Comparison of ENCODE assay signal across 11 mouse cellular contexts in the genomic region with DNA sequence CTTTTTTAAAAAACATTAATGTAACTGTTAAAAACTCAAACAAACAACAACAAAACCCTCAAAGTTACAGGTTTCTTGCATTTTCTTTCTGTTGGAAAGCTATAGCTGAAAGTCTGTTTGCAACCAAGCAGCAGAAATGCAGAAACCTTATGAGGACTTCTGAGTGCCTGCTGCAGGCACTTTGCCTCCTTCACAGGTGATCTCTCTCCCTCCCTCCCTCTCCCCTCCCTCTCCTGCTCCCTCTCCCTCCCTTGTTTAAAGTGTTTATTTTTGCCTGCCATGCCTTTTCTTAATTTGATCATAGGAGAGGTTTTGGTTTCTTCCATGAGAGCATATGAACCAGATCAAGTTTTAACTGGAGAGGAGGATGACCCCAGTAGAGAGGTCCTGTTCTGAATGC.
"Had no signal": no experiment of that assay in that cellular context is flagged by ENCODE, and none has a peak within 500 bp of the region (broad histone marks: within the 10 kb centered on the region; RNA-seq: fewer than 3 reads in every experiment).

No protein-coding gene starts in this region.

- H3K27ac ChIP-seq: liver, embryonic 14.5 days; neural tube, embryonic 15.5 days had no signal

- H3K9ac ChIP-seq: limb, embryonic 12.5 days; liver, embryonic 14.5 days; neural tube, embryonic 15.5 days had no signal

- H3K9me3 ChIP-seq: limb, embryonic 12.5 days; neural tube, embryonic 15.5 days had no signal

- H3K36me3 ChIP-seq: limb, embryonic 12.5 days; neural tube, embryonic 15.5 days had no signal

- H3K27me3 ChIP-seq: limb, embryonic 12.5 days; neural tube, embryonic 15.5 days had no signal

- DNase-seq: kidney, adult 8-10 months; kidney, postnatal 36 days; right cerebral cortex, adult 18-20 months; thymus, postnatal 14 days had no signal

- H3K4me3 ChIP-seq: limb, embryonic 12.5 days; myocyte; neural tube, embryonic 15.5 days had no signal

- H3K4me2 ChIP-seq: limb, embryonic 12.5 days; neural tube, embryonic 15.5 days had no signal

- H3K4me1 ChIP-seq: neural tube, embryonic 15.5 days had no signal

- ATAC-seq: hindbrain, embryonic 16.5 days; inflammation-experienced regulatory T-cells, adult 6 months; intestine, postnatal 0 days had no signal
